Mouse (Mus musculus) adrenal gland, adult (tissue): ENCODE measurements around the gene Gmpr.

Source experiments
- DNase-seq, 2 experiments: peaks; one replicate each; pipeline ENCODE4 v3.0.0; 2022 to 2023; ENCODE audit warnings: low spot score in 1 of 2; ENCODE audit not compliant: inconsistent age in 2 of 2

Gene Gmpr

GRCm38 (mm10) chr13:45502791-45503190 lies 4.5 kb upstream of the Gmpr start:
- no peak for DNase-seq

GRCm38 (mm10) chr13:45505546-45505945 lies 1.7 kb upstream of the Gmpr start:
- peak; percentile 34 to 76 for DNase-seq

- peak; percentile 62 to 82 for DNase-seq
Measured at GRCm38 (mm10) chr13:45508495-45508894, 1.3 kb downstream of the Gmpr start.

GRCm38 (mm10) chr13:45509366-45509765 lies 2.1 kb downstream of the Gmpr start:
- no peak for DNase-seq

- DNase-seq = no peak
Measured at GRCm38 (mm10) chr13:45511706-45512435, 4.6 kb downstream of the Gmpr start.

- no peak for DNase-seq
Measured at GRCm38 (mm10) chr13:45512531-45512930, 5.3 kb downstream of the Gmpr start.

- DNase-seq = no peak
Measured at GRCm38 (mm10) chr13:45513009-45513984, 6.1 kb downstream of the Gmpr start.

- no peak for DNase-seq
Measured at GRCm38 (mm10) chr13:45514115-45514514, 6.9 kb downstream of the Gmpr start.

GRCm38 (mm10) chr13:45514832-45515422 lies 7.7 kb downstream of the Gmpr start:
- DNase-seq = peak in 1 of 2 experiments; percentile 60

- peak in 1 of 2 experiments; percentile 62 for DNase-seq
Measured at GRCm38 (mm10) chr13:45516501-45517393, 9.5 kb downstream of the Gmpr start.

GRCm38 (mm10) chr13:45524305-45524704 lies 17.1 kb downstream of the Gmpr start:
- DNase-seq = peak; percentile 63 to 81

- DNase-seq = no peak
Measured at GRCm38 (mm10) chr13:45524791-45525435, 17.7 kb downstream of the Gmpr start.

- DNase-seq = no peak
Measured at GRCm38 (mm10) chr13:45526230-45526629, 19.0 kb downstream of the Gmpr start.

- DNase-seq = no peak
Measured at GRCm38 (mm10) chr13:45527232-45527964, 20.2 kb downstream of the Gmpr start.

- DNase-seq = no peak
Measured at GRCm38 (mm10) chr13:45528787-45529186, 21.5 kb downstream of the Gmpr start.

- DNase-seq = peak in 1 of 2 experiments; percentile 59
Measured at GRCm38 (mm10) chr13:45530754-45531153, 23.5 kb downstream of the Gmpr start.

GRCm38 (mm10) chr13:45535731-45536453 lies 28.6 kb downstream of the Gmpr start:
- DNase-seq = no peak

- no peak for DNase-seq
Measured at GRCm38 (mm10) chr13:45537110-45537509, 29.9 kb downstream of the Gmpr start.

- DNase-seq = no peak
Measured at GRCm38 (mm10) chr13:45538091-45538490, 30.8 kb downstream of the Gmpr start.
